Mouse (Mus musculus) ES-E14 (cell line): ENCODE results near the gene Tmub1.

ENCODE experiments used
- CHD2 ChIP-seq: IDR thresholded peaks from 2 replicates; pipeline ENCODE4 v1.6.1; 2014; ENCODE audit warnings: mild to moderate bottlenecking, low read depth, low read length, inconsistent platforms
- ZC3H11A ChIP-seq: IDR thresholded peaks from 2 replicates; pipeline ENCODE4 v1.6.1; 2012; ENCODE audit warnings: low read depth, mild to moderate bottlenecking, inconsistent platforms, low read length, borderline replicate concordance

GRCm38 (mm10) chr5:24417587-24417986, 30.1 kb downstream of the Tmub1 start:
- TF ChIP-seq CHD2 (no peak), ZC3H11A (no peak)
